Mouse (Mus musculus) liver, embryonic 12.5 days (tissue): ENCODE data around the gene Mutyh. TPM values are rescaled to one million over a fixed set of nuclear protein-coding genes. Genes with fewer than 3 reads are reported as not detected.
A peak's percentile ranks its signal among the peaks of the same experiment; 100 is the strongest.

Source experiments
- ATAC-seq: fragments of 200-750 bp; cut with Nextera tagmentation; 2 replicates; pipeline ENCODE4 v1.8.0; 2017; ENCODE audit warnings: moderate number of reproducible peaks, mild to moderate bottlenecking, moderate library complexity
- H3K27ac ChIP-seq: fragments of 300-500 bp; sonication (generic); 2 replicates; pipeline ENCODE4 v1.5.1; 2016; ENCODE audit warnings: mild to moderate bottlenecking
- H3K27me3 ChIP-seq: fragments of 300-500 bp; sonication (generic); replicated peaks from 2 replicates; pipeline ENCODE4 v1.6.1; 2016; ENCODE audit warnings: mild to moderate bottlenecking, moderate library complexity
- H3K36me3 ChIP-seq: fragments of 300-500 bp; sonication (generic); 2 replicates; pipeline ENCODE4 v1.6.1; 2016; ENCODE audit warnings: mild to moderate bottlenecking, moderate library complexity
- H3K4me1 ChIP-seq: fragments of 300-500 bp; sonication (generic); 2 replicates; pipeline ENCODE4 v1.6.1; 2016
- H3K4me2 ChIP-seq: fragments of 300-500 bp; sonication (generic); 2 replicates; pipeline ENCODE4 v1.6.1; 2016; ENCODE audit warnings: mild to moderate bottlenecking, moderate library complexity
- H3K4me3 ChIP-seq: fragments of 300-500 bp; sonication (generic); 2 replicates; pipeline ENCODE4 v1.5.1; 2016; ENCODE audit warnings: mild to moderate bottlenecking, moderate library complexity
- H3K9ac ChIP-seq: fragments of 300-500 bp; sonication (generic); 2 replicates; pipeline ENCODE4 v1.6.1; 2016; ENCODE audit warnings: mild to moderate bottlenecking, moderate library complexity
- H3K9me3 ChIP-seq: fragments of 300-500 bp; sonication (generic); replicated peaks from 2 replicates; pipeline ENCODE4 v1.6.1; 2016; ENCODE audit warnings: mild to moderate bottlenecking, moderate library complexity
- WGBS: fragments of 180-500 bp; shearing (Covaris S2); methylation state at CpG from one replicate; pipeline ENCODE4 v1.1.7; 2016; ENCODE audit not compliant: insufficient replicate concordance; 5-methylcytosine and 5-hydroxymethylcytosine counted together
- polyA plus RNA-seq: library from polyadenylated mRNA; unstranded; fragments of >200 nt; fragmentation: Nextera tagmentation; extraction: Ambion mirVana; gene quantifications from 2 replicates; pipeline ENCODE4 v1.2.1, GENCODE M21; 2016

The Mutyh gene
- polyA plus RNA-seq, 1 experiment from 2014 or later = 4.8 TPM

- no peaks in the 10 kb centered on the region for H3K9me3 ChIP-seq
- H3K9ac ChIP-seq = no peak overlapping the region
- H3K36me3 ChIP-seq = no peaks in the 10 kb centered on the region
- WGBS = 10% methylated on average over 3 of the region's 3 CpGs
- no peak overlapping the region for H3K4me2 ChIP-seq
- no peaks in the 10 kb centered on the region for H3K27me3 ChIP-seq
- H3K4me1 ChIP-seq = peaks cover 9% of the 10 kb centered on the region; the same call in 1 of the 2 replicates
- ATAC-seq = no peak
- H3K27ac ChIP-seq = no peak overlapping the region
- H3K4me3 ChIP-seq = no peak overlapping the region
These were observed 18.6 kb upstream of the Mutyh start for GRCm38 (mm10) chr4:116788956-116789355.

GRCm38 (mm10) chr4:116792453-116792852, 15.1 kb upstream of the Mutyh start:
- Histone ChIP-seq H3K9me3 (no peaks in the 10 kb centered on the region), H3K27ac (no peak overlapping the region), H3K9ac (no peak overlapping the region), H3K4me1 (peaks cover 14% of the 10 kb centered on the region; the same call in 1 of the 2 replicates), H3K4me2 (no peak overlapping the region), H3K4me3 (no peak overlapping the region), H3K27me3 (no peaks in the 10 kb centered on the region), H3K36me3 (no peaks in the 10 kb centered on the region)
- WGBS = 73% methylated on average over 8 of the region's 8 CpGs
- ATAC-seq = no peak

GRCm38 (mm10) chr4:116794273-116794672, 13.2 kb upstream of the Mutyh start:
- Histone ChIP-seq H3K36me3 (no peaks in the 10 kb centered on the region), H3K4me3 (no peak overlapping the region), H3K9me3 (no peaks in the 10 kb centered on the region), H3K4me1 (0 out of 2 replicates have a peak, but pooled peaks cover 4% of the 10 kb centered on the region), H3K9ac (no peak overlapping the region), H3K4me2 (no peak overlapping the region), H3K27ac (no peak overlapping the region), H3K27me3 (no peaks in the 10 kb centered on the region)
- no peak for ATAC-seq
- WGBS = 61% methylated on average over 2 of the region's 2 CpGs

- 54% methylated on average over 1 of the region's 1 CpGs for WGBS
- ATAC-seq = no peak
- no peaks in the 10 kb centered on the region; the same call in 1 of the 2 replicates for H3K36me3 ChIP-seq
- 0 out of 2 replicates have a peak, but pooled peaks cover 4% of the 10 kb centered on the region for H3K4me1 ChIP-seq
- H3K9ac ChIP-seq = no peak overlapping the region
- H3K4me2 ChIP-seq = no peak overlapping the region
- no peaks in the 10 kb centered on the region for H3K27me3 ChIP-seq
- H3K4me3 ChIP-seq = no peak overlapping the region
- H3K9me3 ChIP-seq = no peaks in the 10 kb centered on the region
- no peak overlapping the region for H3K27ac ChIP-seq
These were observed 10.9 kb upstream of the Mutyh start for GRCm38 (mm10) chr4:116796442-116797110.

- no peak overlapping the region for H3K4me2 ChIP-seq
- 0 out of 2 replicates have a peak, but pooled peaks cover 4% of the 10 kb centered on the region for H3K4me1 ChIP-seq
- no peaks in the 10 kb centered on the region for H3K9me3 ChIP-seq
- no peaks in the 10 kb centered on the region for H3K27me3 ChIP-seq
- 21% methylated on average over 5 of the region's 5 CpGs for WGBS
- H3K4me3 ChIP-seq = no peak overlapping the region
- no peak overlapping the region for H3K27ac ChIP-seq
- H3K9ac ChIP-seq = no peak overlapping the region
- ATAC-seq = no peak
- H3K36me3 ChIP-seq = peaks cover 31% of the 10 kb centered on the region
These were observed 7.6 kb upstream of the Mutyh start for GRCm38 (mm10) chr4:116799901-116800300.

- Histone ChIP-seq H3K9me3 (no peaks in the 10 kb centered on the region), H3K4me3 (no peak overlapping the region), H3K4me2 (no peak overlapping the region), H3K9ac (no peak overlapping the region), H3K4me1 (peaks cover 10% of the 10 kb centered on the region), H3K27me3 (no peaks in the 10 kb centered on the region), H3K27ac (no peak overlapping the region), H3K36me3 (no peaks in the 10 kb centered on the region; the same call in 1 of the 2 replicates)
- WGBS = 36% methylated on average over 3 of the region's 3 CpGs
- ATAC-seq = no peak
These were observed 3.5 kb downstream of the Mutyh start for GRCm38 (mm10) chr4:116811012-116811411.

GRCm38 (mm10) chr4:116815276-116815675, 7.8 kb downstream of the Mutyh start:
- Histone ChIP-seq H3K36me3 (peaks cover 10% of the 10 kb centered on the region), H3K27me3 (peaks cover 22% of the 10 kb centered on the region), H3K4me3 (no peak overlapping the region), H3K4me2 (no peak overlapping the region), H3K27ac (no peak overlapping the region), H3K4me1 (peaks cover 5% of the 10 kb centered on the region), H3K9me3 (no peaks in the 10 kb centered on the region), H3K9ac (no peak overlapping the region)
- 81% methylated on average over 5 of the region's 5 CpGs for WGBS
- ATAC-seq = no peak

GRCm38 (mm10) chr4:116817486-116817885, 10.0 kb downstream of the Mutyh start:
- peaks cover 25% of the 10 kb centered on the region for H3K4me1 ChIP-seq
- no peak overlapping the region for H3K27ac ChIP-seq
- no peak overlapping the region for H3K9ac ChIP-seq
- 73% methylated on average over 6 of the region's 6 CpGs for WGBS
- peaks cover 10% of the 10 kb centered on the region for H3K36me3 ChIP-seq
- H3K27me3 ChIP-seq = peaks cover 32% of the 10 kb centered on the region
- no peak for ATAC-seq
- no peak overlapping the region for H3K4me3 ChIP-seq
- H3K4me2 ChIP-seq = no peak overlapping the region
- no peaks in the 10 kb centered on the region for H3K9me3 ChIP-seq

GRCm38 (mm10) chr4:116819968-116820901, 12.7 kb downstream of the Mutyh start:
- Histone ChIP-seq H3K9ac (no peak overlapping the region), H3K27ac (no peak overlapping the region), H3K9me3 (no peaks in the 10 kb centered on the region), H3K27me3 (peaks cover 32% of the 10 kb centered on the region), H3K4me3 (peak overlapping the region; percentile 62), H3K36me3 (peaks cover 10% of the 10 kb centered on the region), H3K4me2 (peak overlapping the region; percentile 92), H3K4me1 (peaks cover 47% of the 10 kb centered on the region)
- ATAC-seq = no peak
- 29% methylated on average over 32 of the region's 32 CpGs for WGBS

- peaks cover 10% of the 10 kb centered on the region for H3K36me3 ChIP-seq
- peak overlapping the region; percentile 62 for H3K4me3 ChIP-seq
- H3K27ac ChIP-seq = no peak overlapping the region
- peak; percentile 74 for ATAC-seq
- WGBS = 1% methylated on average over 51 of the region's 51 CpGs
- peaks cover 50% of the 10 kb centered on the region for H3K4me1 ChIP-seq
- H3K27me3 ChIP-seq = peaks cover 32% of the 10 kb centered on the region
- H3K4me2 ChIP-seq = peak overlapping the region; percentile 92
- no peaks in the 10 kb centered on the region for H3K9me3 ChIP-seq
- peak overlapping the region; percentile 65 for H3K9ac ChIP-seq
These were observed 13.6 kb downstream of the Mutyh start for GRCm38 (mm10) chr4:116820902-116821693.

- Histone ChIP-seq H3K27ac (no peak within 1 kb of the TSS), H3K9ac (peak within 1 kb of the TSS; percentile 65)
These were observed 14.1 kb downstream of the Mutyh start, which contains the start of gene Hpdl for GRCm38 (mm10) chr4:116821694-116822016. Hpdl (minus strand) TSS chr4:116821707.

More at GRCm38 (mm10) chr4:116821694-116822016, 14.1 kb downstream of the Mutyh start, which contains the start of gene Hpdl:
- peak within 1 kb of the TSS; percentile 62 for H3K4me3 ChIP-seq
- ATAC-seq = no peak
- peaks cover 32% of the 10 kb centered on the region for H3K27me3 ChIP-seq
- H3K9me3 ChIP-seq = no peaks in the 10 kb centered on the region
- peak within 1 kb of the TSS; percentile 92 for H3K4me2 ChIP-seq
- peaks cover 50% of the 10 kb centered on the region for H3K4me1 ChIP-seq
- peaks cover 7% of the 10 kb centered on the region for H3K36me3 ChIP-seq
- 11% methylated on average over 9 of the region's 9 CpGs for WGBS
